Mouse (Mus musculus) stomach, embryonic 16.5 days (tissue): ENCODE measurements around the gene Dmbx1. TPM values are rescaled to one million over a fixed set of nuclear protein-coding genes. Genes with fewer than 3 reads are reported as not detected.
A peak's percentile ranks its signal among the peaks of the same experiment; 100 is the strongest.

Source experiments
- ATAC-seq: fragments of 200-750 bp; cut with Nextera tagmentation; 2 replicates; pipeline ENCODE4 v1.8.0; 2017; ENCODE audit warnings: moderate number of reproducible peaks, moderate TSS enrichment; ENCODE audit not compliant: insufficient read depth, low FRiP score
- H3K27ac ChIP-seq: fragments of 300-500 bp; sonication (generic); 2 replicates; pipeline ENCODE4 v1.5.1; 2014; ENCODE audit warnings: low read length
- H3K27me3 ChIP-seq: fragments of 300-500 bp; sonication (generic); 2 replicates; pipeline ENCODE4 v1.6.1; 2014; ENCODE audit warnings: low read length, control low read depth, mixed read lengths; ENCODE audit not compliant: control insufficient read depth, insufficient read depth
- H3K36me3 ChIP-seq: fragments of 300-500 bp; sonication (generic); 2 replicates; pipeline ENCODE4 v1.6.1; 2014; ENCODE audit warnings: low read length; ENCODE audit not compliant: control insufficient read depth, insufficient read depth
- H3K4me1 ChIP-seq: fragments of 300-500 bp; sonication (generic); 2 replicates; pipeline ENCODE4 v1.6.1; 2014; ENCODE audit warnings: low read length, control low read depth, mixed read lengths; ENCODE audit not compliant: control insufficient read depth, insufficient read depth
- H3K4me2 ChIP-seq: fragments of 300-500 bp; sonication (generic); 2 replicates; pipeline ENCODE4 v1.6.1; 2014; ENCODE audit warnings: low read depth, low read length, mixed read lengths
- H3K4me3 ChIP-seq: fragments of 300-500 bp; sonication (generic); replicated peaks from 2 replicates; pipeline ENCODE4 v1.5.1; 2014; ENCODE audit warnings: mild to moderate bottlenecking, low read length
- H3K9ac ChIP-seq: fragments of 300-500 bp; sonication (generic); 2 replicates; pipeline ENCODE4 v1.6.1; 2014; ENCODE audit warnings: low read length
- H3K9me3 ChIP-seq: fragments of 300-500 bp; sonication (generic); replicated peaks from 2 replicates; pipeline ENCODE4 v1.6.1; 2016; ENCODE audit warnings: low read length, control low read depth; ENCODE audit not compliant: control insufficient read depth
- WGBS: fragments of 180-500 bp; shearing (Covaris S2); extraction: QIAGEN DNeasy Blood & Tissue Kit; methylation state at CpG from one replicate; pipeline ENCODE4 v1.1.7; 2014; 5-methylcytosine and 5-hydroxymethylcytosine counted together
- polyA plus RNA-seq: library from polyadenylated mRNA; unstranded; fragments of >200 nt; fragmentation: Nextera tagmentation; extraction: Ambion mirVana; gene quantifications from 2 replicates; pipeline ENCODE4 v1.2.1, GENCODE M21; 2015

Gene Dmbx1
- polyA plus RNA-seq, 1 experiment from 2014 or later = not detected

DNA sequence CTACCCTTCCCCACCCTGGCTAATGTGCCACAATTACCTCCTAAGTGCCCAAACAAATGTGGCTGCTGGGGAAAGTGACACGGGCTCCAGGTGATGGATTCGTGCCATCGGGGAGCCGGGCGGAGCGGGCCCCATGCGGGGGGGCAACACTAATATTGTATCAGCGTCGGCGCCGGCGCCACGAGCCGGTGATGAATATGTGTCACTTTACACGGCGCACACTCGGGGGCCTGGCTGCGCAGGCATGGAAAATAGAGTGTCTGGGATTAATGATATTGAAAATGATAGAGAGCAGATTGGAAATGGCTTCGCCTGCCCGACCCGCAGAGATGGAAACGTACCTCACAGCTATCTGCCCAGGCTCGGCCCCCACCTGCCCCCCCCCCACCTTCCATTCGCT is 32.8 kb upstream of the Dmbx1 start:
- H3K9ac ChIP-seq = no peak overlapping the region
- H3K4me1 ChIP-seq = no peaks in the 10 kb centered on the region
- ATAC-seq = no peak
- no peaks in the 10 kb centered on the region for H3K36me3 ChIP-seq
- no peak overlapping the region for H3K27ac ChIP-seq
- H3K27me3 ChIP-seq = peaks cover 63% of the 10 kb centered on the region
- H3K4me3 ChIP-seq = no peak overlapping the region
- H3K9me3 ChIP-seq = no peaks in the 10 kb centered on the region
- no peak overlapping the region for H3K4me2 ChIP-seq
- 34% methylated on average over 24 of the region's 24 CpGs for WGBS

DNA sequence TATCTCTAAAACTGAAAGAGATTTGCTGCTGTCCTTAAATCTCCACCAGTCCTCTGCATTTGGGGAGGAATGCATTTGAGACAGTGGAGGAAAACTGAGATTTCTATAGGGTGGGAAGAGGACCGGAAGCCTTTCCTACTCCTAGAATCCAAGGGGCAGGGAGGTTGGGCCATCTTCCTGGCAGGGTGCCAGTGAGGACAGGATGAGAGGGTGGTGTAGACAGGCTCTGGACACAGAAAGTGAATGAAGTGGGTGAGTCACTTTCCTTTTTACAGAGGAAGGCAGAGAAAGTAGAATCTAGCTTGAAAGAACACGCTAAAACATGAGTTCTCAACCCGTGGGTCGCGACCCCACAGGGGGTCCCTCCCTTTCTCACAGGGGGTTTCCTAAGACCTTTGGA is 24.7 kb upstream of the Dmbx1 start:
- H3K36me3 ChIP-seq = no peaks in the 10 kb centered on the region
- no peak overlapping the region for H3K27ac ChIP-seq
- no peaks in the 10 kb centered on the region for H3K9me3 ChIP-seq
- no peak for ATAC-seq
- no peak overlapping the region for H3K9ac ChIP-seq
- H3K4me1 ChIP-seq = peaks cover 5% of the 10 kb centered on the region
- 17% methylated on average over 5 of the region's 5 CpGs for WGBS
- H3K4me3 ChIP-seq = no peak overlapping the region
- no peak overlapping the region for H3K4me2 ChIP-seq
- peaks cover 65% of the 10 kb centered on the region for H3K27me3 ChIP-seq

DNA sequence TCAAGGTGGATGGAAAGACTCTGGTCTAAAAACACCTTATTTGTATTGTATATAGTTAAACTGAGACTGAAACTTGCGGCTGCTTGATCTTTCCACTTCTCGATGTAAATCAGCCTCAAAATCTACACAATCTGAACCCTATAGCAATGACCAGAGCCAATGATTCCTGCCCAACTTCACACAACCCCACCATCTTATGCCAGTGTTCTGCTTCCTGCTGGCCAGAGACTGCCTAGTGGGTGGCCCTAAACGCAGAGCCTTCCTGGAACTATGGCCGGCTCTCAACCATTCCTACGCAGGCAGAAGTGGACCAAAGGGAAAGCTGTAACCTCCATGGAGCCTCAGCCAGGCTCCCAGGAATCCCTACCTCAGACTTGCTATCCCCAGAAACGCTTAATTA is 24.0 kb upstream of the Dmbx1 start:
- no peak overlapping the region for H3K9ac ChIP-seq
- no peaks in the 10 kb centered on the region for H3K9me3 ChIP-seq
- H3K27me3 ChIP-seq = peaks cover 64% of the 10 kb centered on the region
- no peak overlapping the region for H3K4me3 ChIP-seq
- H3K4me1 ChIP-seq = peaks cover 5% of the 10 kb centered on the region
- no peak for ATAC-seq
- 26% methylated on average over 6 of the region's 6 CpGs for WGBS
- no peaks in the 10 kb centered on the region for H3K36me3 ChIP-seq
- no peak overlapping the region for H3K4me2 ChIP-seq
- no peak overlapping the region for H3K27ac ChIP-seq

DNA sequence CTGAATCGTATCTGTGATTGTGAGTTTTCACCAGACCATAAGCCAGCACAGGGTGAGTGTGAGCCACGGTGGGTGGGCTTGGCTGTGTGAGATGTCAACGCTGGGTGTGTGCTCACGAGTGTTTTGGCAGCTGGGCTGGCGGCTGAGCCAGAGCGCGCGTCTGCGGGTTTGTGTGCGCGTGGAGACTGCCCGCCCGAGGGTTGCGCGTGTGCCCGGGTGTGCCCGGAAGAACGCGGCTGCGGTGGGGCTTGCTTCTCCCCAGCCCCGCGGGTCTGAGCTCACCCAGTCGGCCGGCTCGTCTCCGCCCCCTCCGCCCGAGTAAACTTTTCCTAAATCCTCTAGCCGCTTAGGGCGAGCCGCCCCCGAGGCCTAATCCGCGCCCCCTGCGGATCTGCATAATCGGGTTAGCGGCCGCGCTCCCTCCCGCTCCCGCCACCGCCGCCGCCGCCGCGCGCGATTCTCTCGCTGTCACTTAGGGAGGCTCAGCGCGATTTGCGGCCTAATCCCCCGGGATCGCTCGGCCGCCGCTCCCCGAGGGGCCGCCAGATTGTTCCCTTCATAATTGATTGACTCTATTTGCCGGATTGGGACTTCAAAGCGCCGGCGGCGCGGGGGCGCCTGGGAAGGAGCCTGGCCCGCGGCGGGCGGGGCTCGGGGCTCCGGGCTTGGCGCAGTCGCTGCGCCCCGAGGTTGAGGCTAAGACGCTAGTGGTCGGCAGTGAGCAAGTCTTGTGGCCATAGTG is 23.1 kb upstream of the Dmbx1 start:
- under 1% methylated on average over 79 of the region's 79 CpGs for WGBS
- Histone ChIP-seq H3K27ac (no peak overlapping the region), H3K9ac (peak overlapping the region; percentile 71), H3K27me3 (peaks cover 64% of the 10 kb centered on the region), H3K36me3 (no peaks in the 10 kb centered on the region), H3K4me2 (peak overlapping the region; percentile 94), H3K9me3 (no peaks in the 10 kb centered on the region), H3K4me1 (peaks cover 5% of the 10 kb centered on the region), H3K4me3 (peak overlapping the region; percentile 61)
- ATAC-seq = peak; percentile 64

DNA sequence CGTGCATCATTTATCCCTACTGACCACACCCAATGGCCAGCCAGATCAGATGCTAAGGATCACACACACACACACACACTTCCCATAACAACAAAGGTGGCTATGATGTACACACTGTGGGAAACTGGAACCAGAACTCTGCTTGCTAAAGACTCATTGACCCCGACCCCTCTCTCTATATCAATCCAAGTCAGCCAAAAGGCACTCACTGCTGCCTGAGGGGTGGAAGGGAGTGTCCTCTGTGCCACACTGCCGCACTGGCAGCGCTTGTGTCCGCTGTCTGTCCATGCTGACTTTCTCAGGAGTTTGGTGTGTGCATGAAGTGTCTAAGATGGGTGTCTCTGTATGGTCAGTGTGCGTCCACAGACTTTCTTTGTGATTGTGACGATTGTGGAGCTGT is 22.3 kb upstream of the Dmbx1 start:
- H3K9me3 ChIP-seq = no peaks in the 10 kb centered on the region
- H3K36me3 ChIP-seq = no peaks in the 10 kb centered on the region
- H3K9ac ChIP-seq = no peak overlapping the region
- peaks cover 5% of the 10 kb centered on the region for H3K4me1 ChIP-seq
- H3K4me3 ChIP-seq = no peak overlapping the region
- 0 out of 2 replicates have a peak overlapping the region, but pooled peaks have one; percentile 94 for H3K4me2 ChIP-seq
- WGBS = 13% methylated on average over 7 of the region's 7 CpGs
- peaks cover 64% of the 10 kb centered on the region for H3K27me3 ChIP-seq
- H3K27ac ChIP-seq = no peak overlapping the region
- ATAC-seq = peak; percentile 18; the same call in 1 of the 2 replicates

DNA sequence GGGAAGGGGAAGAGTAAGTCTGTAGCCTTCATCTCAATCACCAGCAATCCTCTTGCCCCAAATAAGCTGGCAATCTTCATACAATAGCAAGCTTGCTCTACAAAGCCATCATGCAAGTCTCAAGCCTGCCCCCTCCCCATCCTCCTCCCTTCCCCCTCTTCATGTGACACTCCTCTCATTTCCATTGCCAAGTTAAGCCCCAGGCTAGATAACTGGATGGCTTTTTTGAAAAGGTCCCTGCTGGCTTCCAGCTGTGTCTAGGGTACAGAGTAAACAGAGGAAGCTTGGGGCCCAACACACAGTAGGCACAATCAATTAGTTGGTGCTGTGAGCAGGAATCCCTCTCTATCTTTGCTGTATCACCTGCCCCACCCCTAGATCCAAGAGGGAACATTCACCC is 19.8 kb upstream of the Dmbx1 start:
- Histone ChIP-seq H3K4me3 (no peak overlapping the region), H3K9me3 (no peaks in the 10 kb centered on the region), H3K27me3 (peaks cover 77% of the 10 kb centered on the region), H3K27ac (no peak overlapping the region), H3K4me1 (peaks cover 5% of the 10 kb centered on the region), H3K36me3 (no peaks in the 10 kb centered on the region), H3K9ac (no peak overlapping the region), H3K4me2 (no peak overlapping the region)
- no peak for ATAC-seq

DNA sequence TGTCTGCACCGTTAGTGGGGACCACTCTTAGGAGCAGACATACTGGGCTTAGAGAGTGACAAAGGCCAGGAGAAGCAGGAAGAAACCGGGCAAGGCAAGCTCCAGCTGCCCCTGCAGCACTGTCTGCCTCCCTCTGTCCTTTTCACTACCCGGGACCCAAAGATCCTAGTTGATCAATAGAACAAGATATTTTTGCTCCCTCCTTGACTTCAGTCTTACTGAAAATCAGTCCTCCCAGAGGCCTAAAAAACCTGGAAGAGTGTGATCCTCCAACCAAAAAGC is 15.7 kb upstream of the Dmbx1 start:
- ATAC-seq = no peak
- H3K27ac ChIP-seq = no peak overlapping the region
- H3K27me3 ChIP-seq = peaks cover 70% of the 10 kb centered on the region

DNA sequence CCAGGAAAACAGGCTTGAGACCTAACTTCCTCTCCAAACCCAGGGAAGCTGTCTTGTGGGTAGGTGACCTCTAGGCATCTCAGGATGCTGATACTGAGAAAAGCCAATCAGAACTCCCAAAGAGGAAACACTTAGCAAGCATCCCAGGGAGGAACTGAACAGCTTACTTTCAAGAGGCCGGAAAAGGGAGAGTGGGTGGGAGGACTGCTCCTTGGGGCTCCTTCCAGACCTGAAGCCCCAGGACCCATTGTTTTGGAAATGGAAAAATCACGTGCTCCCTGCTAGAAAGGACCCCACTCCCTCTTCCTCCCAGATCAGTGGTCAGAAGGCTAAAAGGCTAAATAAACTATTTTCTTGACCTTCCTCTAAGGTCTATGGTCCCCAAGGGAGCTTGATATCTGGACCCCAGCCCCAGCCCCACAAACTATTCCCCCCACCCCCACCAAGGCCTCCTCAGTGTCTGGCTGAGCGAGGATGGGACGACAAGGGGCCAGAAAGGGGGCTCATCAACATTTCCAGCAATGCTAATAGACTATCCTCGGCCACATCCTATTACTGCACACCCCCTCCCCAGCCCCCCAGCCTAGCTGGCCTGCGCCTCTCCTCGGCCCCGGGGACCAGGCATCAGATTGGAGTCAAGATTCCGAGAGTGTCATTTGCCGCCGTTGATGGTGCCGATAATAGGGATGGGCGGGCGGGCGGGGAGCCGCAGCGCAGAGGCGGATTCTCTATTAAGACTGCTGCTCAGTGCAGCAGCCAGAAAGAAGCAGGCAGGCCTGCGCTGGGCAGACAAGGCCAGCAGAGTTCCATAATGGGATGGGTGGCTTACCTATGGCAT is 15.1 kb upstream of the Dmbx1 start:
- 7% methylated on average over 19 of the region's 19 CpGs for WGBS
- Histone ChIP-seq H3K36me3 (no peaks in the 10 kb centered on the region), H3K4me1 (no peaks in the 10 kb centered on the region), H3K4me3 (no peak overlapping the region), H3K27ac (no peak overlapping the region), H3K9ac (no peak overlapping the region), H3K9me3 (no peaks in the 10 kb centered on the region), H3K4me2 (no peak overlapping the region), H3K27me3 (peaks cover 73% of the 10 kb centered on the region)
- no peak for ATAC-seq

More for the DNA sequence above, 15.7 kb upstream of the Dmbx1 start:
- H3K36me3 ChIP-seq = no peaks in the 10 kb centered on the region
- H3K4me2 ChIP-seq = no peak overlapping the region
- H3K4me3 ChIP-seq = no peak overlapping the region
- WGBS = 8% methylated on average over 3 of the region's 3 CpGs
- no peaks in the 10 kb centered on the region for H3K9me3 ChIP-seq
- H3K9ac ChIP-seq = no peak overlapping the region
- no peaks in the 10 kb centered on the region for H3K4me1 ChIP-seq

DNA sequence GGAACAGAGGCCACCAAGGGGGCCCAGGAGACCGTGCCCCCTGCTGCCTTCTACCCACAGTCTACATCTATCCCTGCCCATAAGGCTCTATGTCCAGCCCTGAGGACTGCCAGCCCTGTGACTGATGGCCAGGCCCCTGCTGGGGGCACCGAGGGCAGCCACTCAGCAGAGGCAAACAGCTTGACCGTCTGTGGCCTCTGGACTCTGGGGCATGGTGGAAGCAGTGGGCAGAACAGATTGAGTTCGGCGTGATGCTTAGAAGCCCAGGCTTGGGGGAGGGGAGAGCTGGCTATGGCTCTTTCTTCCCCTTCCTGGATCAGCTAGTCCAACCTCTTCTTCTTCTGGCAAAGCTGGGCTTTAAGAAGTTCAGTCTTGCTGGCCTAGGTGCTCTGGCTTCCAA is 13.8 kb upstream of the Dmbx1 start:
- no peak for ATAC-seq
- H3K27me3 ChIP-seq = peaks cover 65% of the 10 kb centered on the region

More for the DNA sequence above, 13.8 kb upstream of the Dmbx1 start:
- no peak overlapping the region for H3K27ac ChIP-seq
- no peaks in the 10 kb centered on the region for H3K9me3 ChIP-seq
- no peak overlapping the region for H3K9ac ChIP-seq
- no peaks in the 10 kb centered on the region for H3K36me3 ChIP-seq
- no peaks in the 10 kb centered on the region for H3K4me1 ChIP-seq
- WGBS = 40% methylated on average over 5 of the region's 5 CpGs
- H3K4me2 ChIP-seq = no peak overlapping the region
- H3K4me3 ChIP-seq = no peak overlapping the region
